Mouse (Mus musculus): ENCODE data around the gene Nprl2. TPM values are rescaled to one million over a fixed set of nuclear protein-coding genes. Genes with fewer than 3 reads are reported as not detected.
"Not testable (repeated sequence)": the region's sequence is repeated elsewhere in the genome, so short reads cannot be mapped to it uniquely, and the experiment has no call there.

Gene Nprl2
- total RNA-seq, 1 experiment from 2014 or later, result 27.3 TPM

GRCm38 (mm10) chr9:107553541-107554318 is 11.7 kb downstream of the Nprl2 start:
- DNase-seq, result peak; percentile 46

DNA sequence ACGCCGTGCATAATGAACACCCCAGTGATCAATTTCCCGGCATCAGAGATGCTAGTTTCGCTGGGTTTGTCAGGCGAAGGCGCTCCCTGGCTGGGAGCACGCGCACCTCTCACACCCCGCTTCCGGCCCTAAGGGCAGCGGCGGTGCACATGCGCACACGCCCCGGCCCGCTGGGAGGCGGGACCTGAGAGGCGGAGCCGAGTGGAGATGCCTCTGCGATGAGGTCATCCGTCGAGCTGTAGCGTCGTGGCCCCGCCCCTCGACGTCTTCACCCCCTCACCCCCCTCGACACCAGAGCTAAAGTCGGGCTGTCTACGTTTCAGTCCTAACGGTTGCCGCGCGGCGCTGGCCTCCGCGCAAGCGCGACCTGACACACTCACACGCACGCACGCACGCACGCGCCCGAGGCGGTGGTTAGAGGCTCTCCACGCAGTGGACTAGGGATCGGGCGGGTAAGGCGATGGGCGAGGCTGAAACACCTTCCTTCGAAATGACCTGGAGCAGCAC is 12.3 kb downstream of the Nprl2 start:
- DNase-seq, result peak; percentile 93

DNA sequence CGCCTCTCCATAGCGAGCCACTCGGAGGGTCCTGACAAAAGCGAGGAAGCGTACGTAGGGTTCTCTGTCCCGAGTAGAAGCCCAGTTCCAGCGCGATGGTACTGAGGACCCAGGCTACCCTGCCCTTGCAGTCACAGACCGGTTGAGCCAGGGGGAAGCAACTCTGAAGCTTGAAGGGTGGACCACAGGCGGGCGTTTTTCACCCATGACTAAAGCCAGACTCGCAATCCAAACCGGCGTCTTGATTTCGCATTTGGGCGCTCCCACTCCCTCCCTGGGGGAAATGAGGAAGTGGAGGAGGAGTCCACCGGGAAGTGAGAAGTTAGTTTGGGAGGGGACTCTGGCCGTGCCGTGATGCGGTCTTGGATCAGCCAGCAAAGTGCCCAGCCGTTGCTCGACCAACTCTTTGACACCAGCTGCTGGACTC is 13.0 kb downstream of the Nprl2 start:
- DNase-seq, result peak; percentile 53

GRCm38 (mm10) chr9:107555701-107556100 is 13.7 kb downstream of the Nprl2 start:
- no peak for DNase-seq

GRCm38 (mm10) chr9:107556346-107556745 is 14.3 kb downstream of the Nprl2 start:
- no peak for DNase-seq

- peak; percentile 94 for DNase-seq
Measured at GRCm38 (mm10) chr9:107563029-107563581, 21.1 kb downstream of the Nprl2 start, which contains the start of gene Tusc2. TSS of gene Tusc2 (plus strand) at chr9:107563255.

DNA sequence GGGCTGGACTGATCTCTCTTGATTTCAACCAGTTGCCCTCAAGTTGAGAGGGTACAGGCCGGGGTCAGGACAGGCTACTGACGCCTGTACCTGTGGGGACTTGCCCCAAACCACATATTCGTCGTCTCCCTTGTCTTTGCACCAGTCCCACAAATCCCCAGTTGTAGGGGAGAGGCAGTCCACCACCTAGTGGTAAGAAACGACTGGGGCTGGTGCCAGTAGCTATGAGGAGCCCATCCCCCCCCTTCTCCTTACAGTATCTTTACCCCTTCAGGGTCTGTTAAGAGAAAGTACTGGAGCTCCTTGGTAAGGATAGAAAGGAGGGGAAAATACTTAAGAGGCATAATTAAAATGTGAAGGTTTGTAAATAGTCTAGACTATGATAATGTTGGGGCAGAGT is 23.5 kb downstream of the Nprl2 start:
- not testable (repeated sequence) for DNase-seq

DNA sequence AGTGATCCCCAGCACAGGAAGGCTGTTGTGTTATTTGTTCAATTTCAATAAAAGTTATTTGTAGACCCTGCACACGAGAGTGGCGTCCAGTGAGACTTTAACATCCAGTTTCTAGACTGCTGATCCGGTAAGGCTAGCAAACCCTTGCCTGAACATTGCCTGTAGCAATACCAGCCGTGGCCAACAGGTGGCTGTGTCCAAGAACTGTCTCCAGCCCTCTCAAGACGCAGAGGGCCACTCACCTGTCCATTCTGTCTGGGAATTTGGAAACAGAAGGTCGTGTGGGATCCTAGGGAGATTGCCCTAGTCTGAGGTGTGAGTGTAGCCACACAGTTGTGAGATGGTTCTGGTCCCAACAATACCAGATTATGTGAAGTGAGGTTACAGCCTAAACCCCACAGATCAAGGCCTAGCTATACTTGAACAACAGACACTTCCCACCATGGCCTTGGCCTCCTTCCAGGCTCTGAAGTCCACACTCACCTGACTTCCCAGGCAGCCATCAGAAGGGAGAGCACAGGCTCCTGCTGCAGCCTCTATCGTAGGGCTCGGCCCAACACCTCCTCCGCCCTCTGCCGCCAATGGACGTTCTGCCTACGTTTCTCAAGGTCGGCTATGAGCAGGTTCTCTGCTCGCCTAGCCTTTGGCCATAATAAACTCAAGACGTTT is 24.1 kb downstream of the Nprl2 start:
- DNase-seq, result peak; percentile 86

- DNase-seq, result no peak
Measured at GRCm38 (mm10) chr9:107566855-107567254, 24.8 kb downstream of the Nprl2 start.

GRCm38 (mm10) chr9:107567702-107568319 is 25.8 kb downstream of the Nprl2 start, which contains the start of gene Hyal2:
TSS of gene Hyal2 (plus strand) at chr9:107567945.
- peak; percentile 55 for DNase-seq

GRCm38 (mm10) chr9:107568331-107569261 is 26.6 kb downstream of the Nprl2 start:
- peak; percentile 88 for DNase-seq

DNA sequence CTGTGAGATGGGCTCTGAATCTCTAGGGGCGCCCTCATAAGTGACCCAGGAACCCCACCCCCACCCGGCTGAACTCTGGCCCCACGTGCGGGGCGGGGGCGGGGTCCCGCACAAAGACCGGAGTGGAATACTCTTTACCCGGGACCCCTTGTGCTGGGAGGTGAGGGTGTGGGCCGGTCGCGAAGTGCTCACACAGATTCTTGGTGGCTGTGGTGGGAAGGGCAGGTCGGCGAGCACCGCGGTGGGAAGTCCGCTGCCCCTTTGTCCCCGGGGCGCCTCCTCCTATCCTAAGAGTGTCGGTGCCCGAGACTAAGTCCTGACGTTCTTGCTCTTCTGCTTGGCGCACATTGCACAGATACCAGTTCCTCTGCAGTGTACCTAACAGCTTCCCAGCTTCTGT is 27.2 kb downstream of the Nprl2 start:
- no peak for DNase-seq

GRCm38 (mm10) chr9:107570016-107570415 is 28.0 kb downstream of the Nprl2 start:
- no peak for DNase-seq

DNA sequence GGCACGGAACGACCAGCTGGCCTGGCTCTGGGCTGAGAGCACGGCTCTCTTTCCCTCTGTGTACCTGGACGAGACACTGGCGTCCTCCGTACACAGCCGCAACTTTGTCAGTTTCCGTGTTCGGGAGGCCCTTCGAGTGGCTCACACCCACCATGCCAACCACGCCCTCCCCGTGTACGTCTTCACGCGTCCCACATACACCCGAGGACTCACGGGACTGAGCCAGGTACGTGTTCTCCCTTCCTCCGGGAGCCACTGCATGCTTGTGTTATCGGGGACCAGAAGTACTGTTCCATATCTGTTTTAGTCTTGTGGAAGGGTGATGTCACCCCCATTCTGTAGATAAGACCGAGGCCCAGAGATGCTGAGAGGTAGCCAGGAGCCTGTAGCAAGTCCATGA is 28.8 kb downstream of the Nprl2 start:
- no peak for DNase-seq

DNA sequence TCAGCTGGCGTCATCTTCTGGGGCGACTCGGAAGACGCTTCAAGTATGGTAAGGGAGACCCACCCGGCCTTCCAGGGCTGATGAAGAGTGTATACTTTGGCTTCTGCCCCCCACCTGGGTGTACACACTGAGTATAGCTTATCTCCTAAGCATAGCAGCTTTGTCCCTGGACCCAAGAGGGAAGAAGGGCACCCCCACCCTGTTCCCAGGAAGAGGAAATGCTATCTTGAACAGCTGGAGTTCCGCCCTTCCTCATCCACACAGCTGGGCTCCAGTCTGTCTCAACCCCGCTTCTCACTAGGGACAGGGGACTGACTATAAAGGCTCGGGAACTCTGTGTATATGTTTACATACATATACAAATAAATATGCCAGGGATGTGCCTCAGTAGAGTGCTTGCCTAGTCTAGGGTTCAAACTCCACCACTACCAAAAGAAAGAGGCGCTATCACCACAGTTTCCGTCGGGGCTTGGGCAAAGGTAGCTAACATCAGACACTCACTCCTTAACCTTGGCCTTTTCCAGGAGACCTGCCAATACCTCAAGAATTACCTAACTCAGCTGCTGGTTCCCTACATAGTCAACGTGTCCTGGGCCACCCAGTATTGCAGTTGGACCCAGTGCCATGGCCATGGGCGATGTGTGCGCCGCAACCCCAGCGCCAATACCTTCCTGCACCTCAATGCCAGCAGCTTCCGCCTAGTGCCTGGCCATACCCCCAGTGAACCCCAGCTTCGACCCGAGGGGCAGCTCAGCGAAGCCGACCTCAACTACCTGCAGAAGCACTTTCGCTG is 29.7 kb downstream of the Nprl2 start:
- DNase-seq, result no peak

- no peak for DNase-seq
Measured at GRCm38 (mm10) chr9:107572327-107572662, 30.3 kb downstream of the Nprl2 start.

- not testable (repeated sequence) for DNase-seq
Measured at GRCm38 (mm10) chr9:107573774-107574173, 31.7 kb downstream of the Nprl2 start.

- no peak for DNase-seq
Measured at GRCm38 (mm10) chr9:107575579-107576356, 33.7 kb downstream of the Nprl2 start.

GRCm38 (mm10) chr9:107576357-107577107 is 34.5 kb downstream of the Nprl2 start, which contains the start of gene Hyal1:
TSS of gene Hyal1 (plus strand) at chr9:107576927.
- peak; percentile 86 for DNase-seq
